Mouse (Mus musculus) cerebellum, postnatal 4 days (tissue): ENCODE data around the gene Slf2.
A peak's percentile ranks its signal among the peaks of the same experiment; 100 is the strongest.

ENCODE experiments used
- DNase-seq, 2 experiments: peaks; one replicate each; pipeline ENCODE4 v3.0.0; 2022; ENCODE audit warnings: low spot score in 2 of 2, mixed read lengths in 1 of 2

The Slf2 gene

GRCm38 (mm10) chr19:45029571-45029970 lies 98.6 kb downstream of the Slf2 start:
- DNase-seq: no peak

GRCm38 (mm10) chr19:45030111-45030510 lies 99.2 kb downstream of the Slf2 start:
- peak in 1 of 2 experiments; percentile 70 for DNase-seq

- DNase-seq: peak in 1 of 2 experiments; percentile 79
These were observed 100.1 kb downstream of the Slf2 start for GRCm38 (mm10) chr19:45030746-45031693.

- peak in 1 of 2 experiments; percentile 84 for DNase-seq
These were observed 100.8 kb downstream of the Slf2 start for GRCm38 (mm10) chr19:45031780-45032179.
